Mouse (Mus musculus) stomach, embryonic 15.5 days (tissue): ENCODE results near the gene Ctnna3. TPM values are rescaled to one million over a fixed set of nuclear protein-coding genes. Genes with fewer than 3 reads are reported as not detected.
"Not testable (repeated sequence)": the region's sequence is repeated elsewhere in the genome, so short reads cannot be mapped to it uniquely, and the experiment has no call there.

Experiments
- ATAC-seq: fragments of 200-750 bp; cut with Nextera tagmentation; 2 replicates; pipeline ENCODE4 v1.8.0; 2017; ENCODE audit warnings: low read depth, moderate number of reproducible peaks, moderate TSS enrichment; ENCODE audit not compliant: insufficient read depth, low FRiP score
- H3K27ac ChIP-seq: fragments of 300-500 bp; sonication (generic); 2 replicates; pipeline ENCODE4 v1.5.1; 2015; ENCODE audit warnings: mild to moderate bottlenecking, inconsistent platforms
- H3K27me3 ChIP-seq: fragments of 300-500 bp; sonication (generic); replicated peaks from 2 replicates; pipeline ENCODE4 v1.6.1; 2015; ENCODE audit warnings: inconsistent platforms
- H3K36me3 ChIP-seq: fragments of 300-500 bp; sonication (generic); 2 replicates; pipeline ENCODE4 v1.6.1; 2015; ENCODE audit warnings: inconsistent platforms
- H3K4me1 ChIP-seq: fragments of 300-500 bp; sonication (generic); 2 replicates; pipeline ENCODE4 v1.6.1; 2015; ENCODE audit warnings: inconsistent platforms
- H3K4me2 ChIP-seq: fragments of 300-500 bp; sonication (generic); 2 replicates; pipeline ENCODE4 v1.6.1; 2015; ENCODE audit warnings: mild to moderate bottlenecking, inconsistent platforms
- H3K4me3 ChIP-seq: fragments of 300-500 bp; sonication (generic); replicated peaks from 2 replicates; pipeline ENCODE4 v1.5.1; 2015; ENCODE audit warnings: inconsistent platforms
- H3K9ac ChIP-seq: fragments of 300-500 bp; sonication (generic); 2 replicates; pipeline ENCODE4 v1.6.1; 2015; ENCODE audit warnings: inconsistent platforms
- H3K9me3 ChIP-seq: fragments of 300-500 bp; sonication (generic); 2 replicates; pipeline ENCODE4 v1.6.1; 2016; ENCODE audit warnings: inconsistent platforms
- WGBS: fragments of 180-500 bp; shearing (Covaris S2); methylation state at CpG from one replicate; pipeline ENCODE4 v1.1.7; 2015; 5-methylcytosine and 5-hydroxymethylcytosine counted together
- polyA plus RNA-seq: library from polyadenylated mRNA; unstranded; fragments of >200 nt; fragmentation: Nextera tagmentation; extraction: Ambion mirVana; gene quantifications from 2 replicates; pipeline ENCODE4 v1.2.1, GENCODE M21; 2015

Gene Ctnna3
- polyA plus RNA-seq, 1 experiment from 2014 or later = 0.58 TPM

- Histone ChIP-seq H3K9me3 (no peaks in the 10 kb centered on the region), H3K4me3 (no peak overlapping the region), H3K4me2 (no peak overlapping the region), H3K4me1 (no peaks in the 10 kb centered on the region), H3K9ac (no peak overlapping the region), H3K36me3 (no peaks in the 10 kb centered on the region), H3K27me3 (no peaks in the 10 kb centered on the region), H3K27ac (no peak overlapping the region)
- 81% methylated on average over 7 of the region's 7 CpGs for WGBS
- ATAC-seq = no peak
These were observed 890.4 kb downstream of the Ctnna3 start for GRCm38 (mm10) chr10:64320332-64320731.

DNA sequence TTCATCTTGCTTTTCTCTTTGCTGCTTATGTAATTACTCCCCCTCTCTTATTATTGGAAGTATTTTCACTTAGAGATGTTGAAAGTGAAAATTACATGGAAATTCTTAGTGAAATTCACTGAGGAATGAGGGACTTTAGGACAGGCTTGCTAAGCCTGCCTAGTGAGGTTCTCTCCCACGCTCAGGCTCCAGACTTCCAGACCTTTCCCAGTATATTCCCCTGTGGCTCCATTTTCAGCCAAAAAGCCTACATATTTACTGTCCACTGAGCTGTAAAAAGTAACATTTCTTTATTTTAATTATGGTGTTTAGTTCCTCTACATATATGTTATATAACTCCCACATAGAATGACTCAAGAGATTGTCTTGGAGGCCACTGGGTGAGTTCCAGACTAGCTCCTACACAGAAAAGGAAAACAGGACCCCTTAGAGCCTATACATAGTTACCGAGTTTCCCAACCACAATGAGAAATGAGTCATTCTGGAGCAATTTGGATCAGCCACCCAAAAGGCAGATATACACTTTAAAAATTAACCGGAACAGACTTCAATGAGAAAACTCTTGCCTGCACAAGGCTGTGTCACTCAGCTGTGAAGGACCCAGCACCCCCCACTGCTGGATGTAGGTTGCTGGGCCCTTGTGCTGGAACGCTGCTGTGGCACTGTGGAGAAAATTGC, 912.9 kb downstream of the Ctnna3 start:
- Histone ChIP-seq H3K9ac (no peak overlapping the region), H3K27ac (no peak overlapping the region), H3K4me3 (no peak overlapping the region), H3K9me3 (no peaks in the 10 kb centered on the region), H3K4me1 (no peaks in the 10 kb centered on the region), H3K4me2 (no peak overlapping the region), H3K27me3 (no peaks in the 10 kb centered on the region), H3K36me3 (no peaks in the 10 kb centered on the region)
- WGBS = 75% methylated on average over 4 of the region's 4 CpGs
- no peak for ATAC-seq

- Histone ChIP-seq H3K4me1 (no peaks in the 10 kb centered on the region), H3K4me2 (no peak overlapping the region), H3K36me3 (no peaks in the 10 kb centered on the region), H3K9ac (no peak overlapping the region), H3K4me3 (no peak overlapping the region), H3K27me3 (no peaks in the 10 kb centered on the region), H3K9me3 (no peaks in the 10 kb centered on the region), H3K27ac (no peak overlapping the region)
- ATAC-seq = no peak
- WGBS = 72% methylated on average over 3 of the region's 3 CpGs
These were observed 943.4 kb downstream of the Ctnna3 start for GRCm38 (mm10) chr10:64373288-64373687.

- ATAC-seq = no peak
- no peak overlapping the region for H3K4me2 ChIP-seq
- H3K9me3 ChIP-seq = no peaks in the 10 kb centered on the region
- no peak overlapping the region for H3K4me3 ChIP-seq
- H3K36me3 ChIP-seq = no peaks in the 10 kb centered on the region
- H3K27me3 ChIP-seq = no peaks in the 10 kb centered on the region
- no peak overlapping the region for H3K27ac ChIP-seq
- WGBS = 89% methylated on average over 4 of the region's 4 CpGs
- no peaks in the 10 kb centered on the region for H3K4me1 ChIP-seq
- no peak overlapping the region for H3K9ac ChIP-seq
These were observed 947.9 kb downstream of the Ctnna3 start for GRCm38 (mm10) chr10:64377751-64378150.

DNA sequence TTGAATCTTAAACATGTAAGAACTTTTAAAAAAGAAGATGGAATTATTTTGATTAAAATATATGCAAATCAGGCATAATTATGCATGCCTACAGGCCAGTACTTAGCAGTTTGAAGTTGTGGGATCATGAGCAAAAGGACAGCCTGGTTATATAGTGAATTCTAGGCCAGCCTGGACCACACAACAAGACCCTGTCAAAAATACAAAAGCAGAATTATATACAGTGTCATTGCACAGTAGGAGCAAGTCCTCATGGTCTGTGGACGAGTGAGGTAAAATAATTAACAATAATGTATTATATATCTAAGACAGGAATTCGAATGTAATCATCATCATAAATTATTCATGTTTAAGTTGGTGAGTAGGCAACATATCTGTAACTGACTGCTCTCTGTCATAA, 966.7 kb downstream of the Ctnna3 start:
- H3K27me3 ChIP-seq = no peaks in the 10 kb centered on the region
- WGBS = 44% methylated on average over 2 of the region's 2 CpGs
- no peaks in the 10 kb centered on the region for H3K36me3 ChIP-seq
- no peak overlapping the region for H3K27ac ChIP-seq
- H3K4me1 ChIP-seq = no peaks in the 10 kb centered on the region
- no peak overlapping the region for H3K4me2 ChIP-seq
- ATAC-seq = no peak
- H3K9me3 ChIP-seq = no peaks in the 10 kb centered on the region
- H3K4me3 ChIP-seq = no peak overlapping the region
- H3K9ac ChIP-seq = no peak overlapping the region

DNA sequence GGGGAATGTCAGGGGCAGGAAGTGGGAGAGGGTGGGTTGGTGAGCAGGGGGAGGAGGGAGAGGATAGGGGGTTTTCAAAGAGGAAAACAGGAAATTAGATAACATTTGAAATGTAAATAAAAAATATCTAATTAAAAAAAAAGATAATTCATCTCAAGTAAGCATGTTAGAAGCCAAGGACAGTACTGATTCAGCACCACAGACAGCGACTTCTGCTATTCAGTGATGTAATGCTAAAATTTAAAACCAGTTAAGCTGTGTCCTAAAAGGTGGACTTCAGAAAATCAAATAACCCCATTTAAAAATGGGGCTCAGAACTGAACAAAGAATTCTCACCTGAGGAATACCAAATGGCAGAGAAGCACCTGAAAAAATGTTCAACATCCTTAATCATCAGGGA, 988.5 kb downstream of the Ctnna3 start:
- not testable (repeated sequence) for H3K4me3 ChIP-seq, H3K4me1 ChIP-seq, H3K9me3 ChIP-seq, H3K27ac ChIP-seq, H3K27me3 ChIP-seq, ATAC-seq, H3K4me2 ChIP-seq, H3K9ac ChIP-seq, H3K36me3 ChIP-seq
- WGBS = 19% methylated on average over 1 of the region's 1 CpGs

DNA sequence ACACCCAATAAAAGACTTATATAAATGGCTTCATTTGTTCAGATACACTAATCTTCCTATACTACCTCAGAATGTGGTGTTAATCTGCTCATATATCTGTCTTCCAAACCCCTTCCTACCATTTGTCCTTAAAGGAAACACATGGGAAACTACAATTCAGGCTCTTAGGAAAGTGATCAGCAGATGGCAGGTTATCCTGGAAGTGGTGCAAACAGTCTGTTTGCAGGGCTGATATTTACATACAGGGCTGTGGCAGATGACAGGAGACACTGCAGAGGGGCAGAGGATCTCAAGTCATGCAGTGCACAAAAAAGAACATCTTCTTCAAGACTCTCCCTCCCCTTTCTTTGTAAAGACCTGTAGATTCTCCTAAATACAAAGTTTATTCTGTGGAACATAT, 1008.8 kb downstream of the Ctnna3 start:
- Histone ChIP-seq H3K4me1 (no peaks in the 10 kb centered on the region), H3K27ac (no peak overlapping the region), H3K9ac (no peak overlapping the region), H3K4me2 (no peak overlapping the region), H3K27me3 (no peaks in the 10 kb centered on the region), H3K9me3 (no peaks in the 10 kb centered on the region), H3K36me3 (no peaks in the 10 kb centered on the region), H3K4me3 (no peak overlapping the region)
- ATAC-seq = no peak

DNA sequence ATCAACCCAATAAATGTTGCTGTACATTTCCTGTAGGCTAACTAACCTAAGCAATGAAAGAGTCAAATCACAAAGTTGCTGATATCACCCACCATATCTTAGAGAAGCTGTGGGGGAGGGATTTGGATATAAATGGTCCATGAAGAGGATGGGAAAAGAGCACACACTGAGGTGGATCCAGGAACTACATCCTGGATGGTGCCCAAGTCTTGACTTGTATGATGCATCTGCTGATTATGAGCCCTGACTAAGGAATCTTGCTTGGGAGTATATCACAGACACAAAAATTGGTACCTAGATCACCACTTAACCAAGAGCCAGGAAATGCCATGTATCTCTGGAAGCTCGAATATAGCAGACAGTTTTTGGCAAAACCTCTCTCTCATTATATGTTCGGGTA, 1018.7 kb downstream of the Ctnna3 start:
- 69% methylated on average over 2 of the region's 2 CpGs for WGBS
- no peaks in the 10 kb centered on the region for H3K9me3 ChIP-seq
- no peaks in the 10 kb centered on the region for H3K4me1 ChIP-seq
- H3K36me3 ChIP-seq = no peaks in the 10 kb centered on the region
- H3K27ac ChIP-seq = no peak overlapping the region
- H3K4me2 ChIP-seq = no peak overlapping the region
- H3K27me3 ChIP-seq = no peaks in the 10 kb centered on the region
- no peak for ATAC-seq
- no peak overlapping the region for H3K4me3 ChIP-seq
- no peak overlapping the region for H3K9ac ChIP-seq

GRCm38 (mm10) chr10:64483281-64483680, 1053.4 kb downstream of the Ctnna3 start:
- no peak overlapping the region for H3K27ac ChIP-seq
- no peak overlapping the region for H3K9ac ChIP-seq
- no peaks in the 10 kb centered on the region for H3K36me3 ChIP-seq
- no peak for ATAC-seq
- H3K4me3 ChIP-seq = no peak overlapping the region
- no peaks in the 10 kb centered on the region for H3K9me3 ChIP-seq
- no peak overlapping the region for H3K4me2 ChIP-seq
- no peaks in the 10 kb centered on the region for H3K4me1 ChIP-seq
- H3K27me3 ChIP-seq = no peaks in the 10 kb centered on the region
- WGBS = 60% methylated on average over 5 of the region's 5 CpGs

- no peak overlapping the region for H3K4me3 ChIP-seq
These were observed 1059.6 kb downstream of the Ctnna3 start for GRCm38 (mm10) chr10:64489471-64489870.

GRCm38 (mm10) chr10:64543647-64544046, 1113.7 kb downstream of the Ctnna3 start:
- no peaks in the 10 kb centered on the region for H3K36me3 ChIP-seq
- no peak overlapping the region for H3K4me3 ChIP-seq
- no peaks in the 10 kb centered on the region for H3K4me1 ChIP-seq
- H3K4me2 ChIP-seq = no peak overlapping the region
- no peak for ATAC-seq
- WGBS = 76% methylated on average over 3 of the region's 3 CpGs
- H3K27me3 ChIP-seq = no peaks in the 10 kb centered on the region
- H3K9me3 ChIP-seq = no peaks in the 10 kb centered on the region
- no peak overlapping the region for H3K9ac ChIP-seq
- no peak overlapping the region for H3K27ac ChIP-seq

More at GRCm38 (mm10) chr10:64489471-64489870, 1059.6 kb downstream of the Ctnna3 start:
- H3K27me3 ChIP-seq = no peaks in the 10 kb centered on the region
- no peak overlapping the region for H3K27ac ChIP-seq
- H3K4me1 ChIP-seq = no peaks in the 10 kb centered on the region
- ATAC-seq = no peak
- H3K9me3 ChIP-seq = no peaks in the 10 kb centered on the region
- H3K4me2 ChIP-seq = no peak overlapping the region
- H3K36me3 ChIP-seq = no peaks in the 10 kb centered on the region
- no peak overlapping the region for H3K9ac ChIP-seq

- no peaks in the 10 kb centered on the region for H3K27me3 ChIP-seq
- no peaks in the 10 kb centered on the region for H3K9me3 ChIP-seq
- H3K4me1 ChIP-seq = no peaks in the 10 kb centered on the region
- WGBS = 51% methylated on average over 2 of the region's 2 CpGs
- H3K27ac ChIP-seq = no peak overlapping the region
- no peak overlapping the region for H3K4me2 ChIP-seq
- no peaks in the 10 kb centered on the region for H3K36me3 ChIP-seq
- ATAC-seq = no peak
- H3K9ac ChIP-seq = no peak overlapping the region
- no peak overlapping the region for H3K4me3 ChIP-seq
These were observed 1114.5 kb downstream of the Ctnna3 start for GRCm38 (mm10) chr10:64544389-64544788.

GRCm38 (mm10) chr10:64571311-64571710, 1141.4 kb downstream of the Ctnna3 start:
- H3K27me3 ChIP-seq = no peaks in the 10 kb centered on the region
- no peaks in the 10 kb centered on the region for H3K36me3 ChIP-seq
- no peak overlapping the region for H3K4me3 ChIP-seq
- H3K4me2 ChIP-seq = no peak overlapping the region
- H3K27ac ChIP-seq = no peak overlapping the region
- H3K9me3 ChIP-seq = no peaks in the 10 kb centered on the region
- 86% methylated on average over 3 of the region's 3 CpGs for WGBS
- no peak for ATAC-seq
- H3K4me1 ChIP-seq = no peaks in the 10 kb centered on the region
- H3K9ac ChIP-seq = no peak overlapping the region
